Mouse (Mus musculus): ENCODE data around the gene Tsc22d2. TPM values are rescaled to one million over a fixed set of nuclear protein-coding genes. Genes with fewer than 3 reads are reported as not detected.
"Not testable (repeated sequence)": the region's sequence is repeated elsewhere in the genome, so short reads cannot be mapped to it uniquely, and the experiment has no call there.

Gene Tsc22d2
- total and polyA plus RNA-seq, 2 experiments from 2014 or later, result 6.9 to 35.8 TPM

- no peak for DNase-seq (ENCODE audit: low spot score)
- no peak for ATAC-seq (ENCODE audit: insufficient read depth, low read depth)
- TF ChIP-seq EP300 (IDR thresholded peaks at IDR 0.05; ENCODE audit: low read depth) (no peak), CTCF (IDR thresholded peaks at IDR 0.05; ENCODE audit: low read depth) (peak; percentile 38)
- Histone ChIP-seq H3K9me3 (replicated peaks; ENCODE audit: control insufficient read depth, low read length) (no peaks in the 10 kb centered on the region), H3K27me3 (ENCODE audit: control insufficient read depth, insufficient read depth, low read length) (no peaks in the 10 kb centered on the region), H3K4me3 (ENCODE audit: low read depth, low read length) (no peak overlapping the region), H3K36me3 (replicated peaks; ENCODE audit: control insufficient read depth, insufficient read depth, low read length) (0 out of 2 replicates have a peak, but pooled peaks cover 4% of the 10 kb centered on the region), H3K4me2 (ENCODE audit: low read depth, low read length) (no peak overlapping the region), H3K27ac (ENCODE audit: low read depth) (no peak overlapping the region), H3K4me1 (ENCODE audit: control insufficient read depth, insufficient read depth) (no peaks in the 10 kb centered on the region), H3K9ac (replicated peaks; ENCODE audit: low read depth, low read length) (no peak overlapping the region)
- WGBS, result 94% methylated on average over 2 of the region's 2 CpGs
Observed at GRCm38 (mm10) chr3:58448230-58448629, 33.7 kb downstream of the Tsc22d2 start.

GRCm38 (mm10) chr3:58449487-58449886 is 35.0 kb downstream of the Tsc22d2 start:
- TF ChIP-seq CTCF (IDR thresholded peaks at IDR 0.05; ENCODE audit: low read depth) (no peak), EP300 (IDR thresholded peaks at IDR 0.05; ENCODE audit: low read depth) (no peak)
- Histone ChIP-seq H3K4me1 (ENCODE audit: control insufficient read depth, insufficient read depth) (no peaks in the 10 kb centered on the region), H3K9ac (replicated peaks; ENCODE audit: low read depth, low read length) (no peak overlapping the region), H3K9me3 (replicated peaks; ENCODE audit: control insufficient read depth, low read length) (no peaks in the 10 kb centered on the region), H3K27me3 (ENCODE audit: control insufficient read depth, insufficient read depth, low read length) (no peaks in the 10 kb centered on the region), H3K4me2 (ENCODE audit: low read depth, low read length) (no peak overlapping the region), H3K27ac (ENCODE audit: low read depth) (no peak overlapping the region), H3K4me3 (ENCODE audit: low read depth, low read length) (no peak overlapping the region), H3K36me3 (replicated peaks; ENCODE audit: control insufficient read depth, insufficient read depth, low read length) (0 out of 2 replicates have a peak, but pooled peaks cover 4% of the 10 kb centered on the region)
- DNase-seq (ENCODE audit: low spot score) (no peak), ATAC-seq (ENCODE audit: insufficient read depth, low read depth) (no peak)
- WGBS, result 94% methylated on average over 3 of the region's 3 CpGs

GRCm38 (mm10) chr3:58454414-58455205 is 40.1 kb downstream of the Tsc22d2 start:
- H3K36me3 ChIP-seq (replicated peaks; ENCODE audit: control insufficient read depth, insufficient read depth, low read length), result no peaks in the 10 kb centered on the region; the same call in 1 of the 2 replicates
- WGBS, result 30% methylated on average over 4 of the region's 4 CpGs
- no peaks in the 10 kb centered on the region for H3K4me1 ChIP-seq (ENCODE audit: control insufficient read depth, insufficient read depth)
- H3K27ac ChIP-seq (ENCODE audit: low read depth), result no peak overlapping the region
- no peak overlapping the region for H3K4me3 ChIP-seq (ENCODE audit: low read depth, low read length)
- H3K9ac ChIP-seq (replicated peaks; ENCODE audit: low read depth, low read length), result no peak overlapping the region
- no peaks in the 10 kb centered on the region for H3K9me3 ChIP-seq (replicated peaks; ENCODE audit: control insufficient read depth, low read length)
- DNase-seq (ENCODE audit: low spot score) (no peak), ATAC-seq (ENCODE audit: insufficient read depth, low read depth) (no peak)
- TF ChIP-seq CTCF (IDR thresholded peaks at IDR 0.05; ENCODE audit: low read depth), result no peak
- TF ChIP-seq EP300 (IDR thresholded peaks at IDR 0.05; ENCODE audit: low read depth), result no peak
- no peak overlapping the region for H3K4me2 ChIP-seq (ENCODE audit: low read depth, low read length)
- H3K27me3 ChIP-seq (ENCODE audit: control insufficient read depth, insufficient read depth, low read length), result no peaks in the 10 kb centered on the region

- Histone ChIP-seq H3K4me2 (ENCODE audit: low read depth, low read length) (no peak overlapping the region), H3K27me3 (ENCODE audit: control insufficient read depth, insufficient read depth, low read length) (no peaks in the 10 kb centered on the region), H3K4me3 (ENCODE audit: low read depth, low read length) (no peak overlapping the region), H3K4me1 (ENCODE audit: control insufficient read depth, insufficient read depth) (no peaks in the 10 kb centered on the region), H3K9ac (replicated peaks; ENCODE audit: low read depth, low read length) (no peak overlapping the region), H3K36me3 (replicated peaks; ENCODE audit: control insufficient read depth, insufficient read depth, low read length) (peaks cover 5% of the 10 kb centered on the region), H3K9me3 (replicated peaks; ENCODE audit: control insufficient read depth, low read length) (no peaks in the 10 kb centered on the region), H3K27ac (ENCODE audit: low read depth) (no peak overlapping the region)
- 76% methylated on average over 3 of the region's 3 CpGs for WGBS
- DNase-seq (ENCODE audit: low spot score) (no peak), ATAC-seq (ENCODE audit: insufficient read depth, low read depth) (no peak)
- TF ChIP-seq CTCF (IDR thresholded peaks at IDR 0.05; ENCODE audit: low read depth) (no peak), EP300 (IDR thresholded peaks at IDR 0.05; ENCODE audit: low read depth) (no peak)
Observed at GRCm38 (mm10) chr3:58455255-58455654, 40.7 kb downstream of the Tsc22d2 start.

- Histone ChIP-seq H3K9ac (replicated peaks; ENCODE audit: low read depth, low read length) (no peak overlapping the region), H3K4me2 (ENCODE audit: low read depth, low read length) (peak overlapping the region; percentile 26; the same call in 1 of the 2 replicates), H3K4me3 (ENCODE audit: low read depth, low read length) (no peak overlapping the region), H3K4me1 (ENCODE audit: control insufficient read depth, insufficient read depth) (no peaks in the 10 kb centered on the region), H3K36me3 (replicated peaks; ENCODE audit: control insufficient read depth, insufficient read depth, low read length) (no peaks in the 10 kb centered on the region), H3K27me3 (ENCODE audit: control insufficient read depth, insufficient read depth, low read length) (no peaks in the 10 kb centered on the region), H3K27ac (ENCODE audit: low read depth) (no peak overlapping the region), H3K9me3 (replicated peaks; ENCODE audit: control insufficient read depth, low read length) (no peaks in the 10 kb centered on the region)
- TF ChIP-seq CTCF (IDR thresholded peaks at IDR 0.05; ENCODE audit: low read depth), result no peak
- TF ChIP-seq EP300 (IDR thresholded peaks at IDR 0.05; ENCODE audit: low read depth), result no peak
- DNase-seq (ENCODE audit: low spot score) (no peak), ATAC-seq (ENCODE audit: insufficient read depth, low read depth) (no peak)
- WGBS, result 47% methylated on average over 9 of the region's 9 CpGs
Observed at GRCm38 (mm10) chr3:58469655-58470437, 55.3 kb downstream of the Tsc22d2 start.

- not testable (repeated sequence) for H3K36me3 ChIP-seq (replicated peaks; ENCODE audit: control insufficient read depth, insufficient read depth, low read length); ATAC-seq (ENCODE audit: insufficient read depth, low read depth); H3K27ac ChIP-seq (ENCODE audit: low read depth); H3K4me3 ChIP-seq (ENCODE audit: low read depth, low read length); DNase-seq (ENCODE audit: low spot score); H3K4me1 ChIP-seq (ENCODE audit: control insufficient read depth, insufficient read depth); H3K4me2 ChIP-seq (ENCODE audit: low read depth, low read length); H3K27me3 ChIP-seq (ENCODE audit: control insufficient read depth, insufficient read depth, low read length); H3K9ac ChIP-seq (replicated peaks; ENCODE audit: low read depth, low read length); H3K9me3 ChIP-seq (replicated peaks; ENCODE audit: control insufficient read depth, low read length)
- 75% methylated on average over 1 of the region's 1 CpGs for WGBS
Observed at GRCm38 (mm10) chr3:58475298-58475697, 60.8 kb downstream of the Tsc22d2 start.

Data from heart, postnatal 0 days (tissue).